Mouse (Mus musculus) CD4-positive naive resting alpha-beta T cell, adult 76 days (primary cell): ENCODE data around the gene Rnf224. TPM values are rescaled to one million over a fixed set of nuclear protein-coding genes. Genes with fewer than 3 reads are reported as not detected.

Source experiments
- total RNA-seq: library from RNA; stranded (reverse); gene quantifications from one replicate; pipeline ENCODE4 v1.2.4, GENCODE M21; 2023

Rnf224 gene
- total RNA-seq: not detected

DNA sequence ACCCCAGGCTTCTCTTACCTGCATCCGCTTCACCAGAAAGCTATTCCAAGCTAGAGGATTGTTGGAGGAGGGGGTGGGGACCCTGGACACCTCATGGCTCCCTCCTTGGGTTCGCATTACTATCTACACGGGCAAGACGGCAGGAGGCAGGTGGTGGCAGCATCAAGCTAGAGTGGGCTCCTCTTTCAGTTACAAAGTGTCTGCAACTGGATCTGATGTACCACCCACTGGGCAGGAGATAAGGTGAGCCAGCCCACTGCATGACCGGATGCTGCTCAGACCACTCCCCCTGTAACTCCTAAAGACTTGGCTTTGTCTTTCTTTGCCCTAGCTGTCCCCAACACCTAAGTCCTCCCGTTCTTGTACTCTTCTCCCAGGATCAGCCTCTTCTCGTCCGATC is at the start of gene Rnf224:
Gene Rnf224 (minus strand): TSS at position 174 of the 400 bp plus-strand sequence.

DNA sequence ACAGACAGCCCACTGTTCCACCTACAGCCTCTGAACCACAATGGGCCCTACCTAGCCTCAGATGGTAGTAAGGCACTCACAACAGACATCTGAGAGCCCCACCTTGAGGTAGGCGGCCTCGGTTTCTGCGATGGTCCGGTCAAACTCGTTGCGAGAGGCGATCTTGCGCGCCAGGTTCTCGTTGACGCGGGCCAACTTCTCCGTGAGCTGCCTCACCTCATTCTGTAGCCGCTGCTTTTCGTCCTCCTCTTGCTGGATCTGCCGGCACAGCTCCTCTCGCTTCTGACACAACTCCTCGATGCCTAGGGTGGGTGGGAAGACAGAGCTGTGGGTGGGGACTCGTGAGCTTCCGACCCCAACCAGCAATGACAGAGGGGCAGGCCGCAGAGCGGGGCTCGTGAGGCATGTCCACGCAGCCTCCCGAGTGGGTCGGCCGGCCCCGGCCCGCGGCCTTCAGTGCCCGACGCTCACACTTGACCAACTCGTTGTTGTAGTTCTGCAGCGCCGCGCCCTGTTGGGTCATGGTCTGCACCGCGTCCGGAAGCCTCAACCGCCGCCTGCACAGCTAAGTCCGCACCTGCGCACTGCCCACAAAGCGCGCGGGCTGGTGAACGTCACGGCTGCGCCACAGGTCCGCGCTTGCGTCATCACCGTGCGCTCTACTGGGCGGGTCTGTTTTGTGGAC is 35.4 kb upstream of the Rnf224 start, which contains the start of the genes Ssna1 and Anapc2:
Gene Ssna1 (minus strand): TSS at position 612 of the 685 bp plus-strand sequence.
Gene Anapc2 (plus strand): TSS at position 652 of the 685 bp plus-strand sequence.

DNA sequence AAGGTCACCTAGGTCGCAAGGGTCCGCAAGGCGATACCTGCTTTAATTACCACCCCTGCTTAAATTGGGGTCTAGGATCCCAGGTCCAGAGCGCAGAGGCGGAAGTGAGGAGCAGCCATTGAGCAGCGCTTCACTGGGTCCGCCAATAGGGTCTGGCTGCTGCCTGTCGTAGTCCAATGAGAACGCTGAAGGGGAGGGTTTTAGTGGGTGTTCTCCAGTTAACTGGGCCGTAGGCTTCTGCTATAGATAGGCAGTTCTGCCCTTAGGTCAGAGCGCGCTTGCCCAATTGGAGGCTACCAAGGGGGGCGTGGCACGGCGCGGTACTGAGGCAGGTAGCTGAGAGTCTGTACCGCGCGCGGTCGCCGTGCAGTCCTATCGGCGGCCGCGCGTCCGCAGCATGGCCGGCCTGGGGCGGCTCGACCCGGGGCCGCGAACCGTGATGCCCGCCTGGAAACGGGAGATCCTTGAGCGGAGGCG is 25.7 kb upstream of the Rnf224 start, which contains the start of gene Tprn:
Gene Tprn (plus strand): TSS at position 328 of the 477 bp plus-strand sequence.

DNA sequence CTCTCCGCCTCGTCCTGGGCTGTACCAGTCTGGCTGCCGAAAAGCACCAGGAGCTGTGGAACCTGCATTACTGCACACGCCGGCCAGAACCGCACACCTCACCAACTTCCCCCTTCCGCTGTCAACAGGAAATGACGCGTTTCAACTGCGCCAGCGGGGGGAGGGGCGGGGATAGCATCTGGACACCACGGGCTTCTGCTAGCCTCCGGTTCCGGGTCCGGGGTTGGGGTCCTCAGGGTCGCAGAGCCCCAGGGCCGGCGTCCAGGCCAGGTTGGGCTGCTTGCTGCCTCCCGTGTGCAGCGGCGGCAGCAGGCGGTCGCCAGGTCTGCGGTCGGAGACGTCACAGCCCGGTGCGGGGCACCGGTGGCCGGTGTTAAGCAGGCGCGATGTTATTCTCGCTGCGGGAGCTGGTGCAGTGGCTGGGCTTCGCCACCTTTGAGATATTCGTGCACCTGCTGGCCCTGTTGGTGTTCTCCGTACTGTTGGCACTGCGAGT is 18.7 kb upstream of the Rnf224 start, which contains the start of gene Tmem203:
Gene Tmem203 (plus strand): TSS at position 156 of the 496 bp plus-strand sequence.

DNA sequence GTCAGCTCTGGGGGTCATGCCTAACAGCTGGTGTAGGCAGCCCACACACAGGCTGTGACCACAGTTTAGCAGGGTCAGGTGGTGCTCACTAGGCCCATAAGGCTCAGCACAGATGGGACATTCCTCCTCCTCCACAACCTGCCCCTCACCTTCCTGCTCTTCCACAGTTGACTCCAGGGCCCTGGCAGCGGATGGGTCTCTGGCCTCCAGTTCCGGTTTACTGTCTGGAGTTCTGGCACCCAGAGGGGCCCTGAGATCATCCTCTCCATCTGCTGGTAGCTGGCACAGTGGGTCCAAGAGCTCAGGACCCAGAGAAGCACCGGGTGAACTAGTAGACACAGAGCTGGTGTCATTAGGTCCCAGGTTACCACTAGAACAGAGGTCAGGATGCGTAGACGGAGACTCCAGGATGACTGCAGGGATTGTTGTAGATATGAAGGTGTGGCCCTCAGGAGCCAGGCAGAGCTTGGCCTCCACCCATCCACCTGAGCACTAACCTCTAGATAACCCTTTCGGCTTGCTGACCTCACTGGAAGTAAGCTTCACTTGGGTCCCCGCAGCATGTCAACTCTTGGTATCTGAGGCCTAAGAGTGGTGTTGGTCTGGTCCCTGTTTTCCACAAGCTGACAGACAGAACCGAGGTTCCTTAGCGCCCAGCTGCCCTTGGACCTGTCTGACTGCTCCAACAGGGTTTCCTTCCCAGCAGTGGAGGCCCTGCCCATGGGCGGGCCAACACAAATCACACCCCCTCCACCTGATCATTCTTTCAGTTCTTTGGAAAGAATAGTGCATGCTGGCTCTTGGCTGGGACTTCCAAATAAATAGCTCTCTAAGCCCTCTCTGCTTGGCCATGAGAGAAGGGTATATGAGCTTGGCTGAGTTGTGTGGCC is 9.8 kb upstream of the Rnf224 start, which contains the start of gene AL732309.1:
Gene AL732309.1 (minus strand): TSS at position 681 of the 890 bp plus-strand sequence.

DNA sequence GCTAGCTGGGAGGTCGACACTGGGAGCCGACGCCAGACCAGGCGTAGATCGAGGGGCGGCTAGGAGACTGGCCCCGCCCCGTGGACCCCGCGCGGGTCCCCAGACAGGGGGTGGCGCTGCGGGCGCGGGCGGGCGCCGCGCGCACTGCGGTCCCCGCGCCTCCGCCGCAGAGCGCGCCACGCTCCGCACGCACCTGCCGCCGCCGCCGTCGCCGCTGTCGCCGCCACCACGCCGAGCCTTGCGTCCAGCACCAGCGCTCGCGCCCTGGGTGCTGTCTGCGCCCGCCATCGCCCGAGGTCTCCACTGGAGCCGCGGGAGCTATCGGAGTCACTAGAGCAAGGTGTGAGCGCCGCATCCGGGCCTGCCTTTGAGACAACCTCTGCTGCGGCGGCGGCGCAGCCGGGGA is 5.5 kb upstream of the Rnf224 start, which contains the start of the genes Rnf208 and Cysrt1:
Gene Rnf208 (plus strand): TSS at position 155 of the 406 bp plus-strand sequence.
Gene Cysrt1 (minus strand): TSS at position 352 of the 406 bp plus-strand sequence.

DNA sequence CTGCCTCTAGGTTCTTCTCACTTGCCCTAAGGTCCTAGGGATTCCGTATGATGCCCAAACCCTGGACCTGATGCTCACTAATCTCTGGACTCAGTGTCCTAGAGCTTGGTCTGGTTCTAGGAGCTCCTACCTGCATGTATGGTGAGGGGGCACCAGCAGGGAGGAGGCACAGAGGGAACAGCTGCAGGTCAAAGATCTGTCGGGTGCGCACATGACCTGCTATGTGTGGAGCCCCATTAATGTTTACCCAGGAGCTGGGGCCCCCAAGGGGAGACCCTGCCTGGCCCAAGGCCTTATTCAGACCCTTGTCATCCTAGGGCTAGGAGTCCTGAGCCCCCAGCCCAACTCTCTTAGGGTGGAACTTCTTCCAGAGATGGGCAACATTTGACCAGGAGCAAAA is 2.5 kb downstream of the Rnf224 start, which contains the start of gene Slc34a3:
Gene Slc34a3 (minus strand): TSS at position 315 of the 400 bp plus-strand sequence.

DNA sequence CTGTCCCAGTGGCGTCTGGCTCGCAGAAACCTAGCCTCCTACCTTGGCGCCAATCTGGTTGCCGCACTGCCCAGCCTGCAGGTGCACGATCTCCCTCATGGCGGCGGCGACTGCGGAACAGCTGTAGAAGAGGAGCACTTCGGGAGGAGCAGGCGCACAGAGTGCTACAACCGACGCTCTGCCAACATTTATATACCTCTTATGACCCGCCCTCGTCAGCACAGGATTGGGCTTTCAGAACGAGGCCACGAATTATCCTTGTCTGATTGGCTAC is 12.2 kb downstream of the Rnf224 start, which contains the start of gene Tubb4b:
Gene Tubb4b (minus strand): TSS at position 211 of the 274 bp plus-strand sequence.

DNA sequence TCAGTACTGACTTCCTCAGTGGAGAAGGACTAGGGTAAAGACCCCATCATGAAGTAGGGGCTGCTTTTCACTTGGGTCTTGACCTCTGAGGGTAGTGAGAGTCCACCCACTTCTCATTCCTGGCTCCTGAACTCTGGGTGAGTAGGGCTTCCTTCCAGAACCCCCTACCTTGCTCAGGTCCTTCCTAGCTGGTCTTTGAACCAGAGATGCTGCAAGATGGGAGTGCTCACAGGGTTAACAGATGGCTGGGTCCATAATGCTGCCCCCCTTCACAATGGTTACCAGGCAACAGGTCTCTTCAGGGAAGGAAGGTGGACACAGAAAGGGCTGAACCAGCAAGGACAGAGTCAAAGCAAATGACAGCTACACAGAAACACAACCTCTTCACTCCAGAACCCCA is 18.1 kb downstream of the Rnf224 start, which contains the start of gene Fam166a:
Gene Fam166a (plus strand): TSS at position 301 of the 400 bp plus-strand sequence.

DNA sequence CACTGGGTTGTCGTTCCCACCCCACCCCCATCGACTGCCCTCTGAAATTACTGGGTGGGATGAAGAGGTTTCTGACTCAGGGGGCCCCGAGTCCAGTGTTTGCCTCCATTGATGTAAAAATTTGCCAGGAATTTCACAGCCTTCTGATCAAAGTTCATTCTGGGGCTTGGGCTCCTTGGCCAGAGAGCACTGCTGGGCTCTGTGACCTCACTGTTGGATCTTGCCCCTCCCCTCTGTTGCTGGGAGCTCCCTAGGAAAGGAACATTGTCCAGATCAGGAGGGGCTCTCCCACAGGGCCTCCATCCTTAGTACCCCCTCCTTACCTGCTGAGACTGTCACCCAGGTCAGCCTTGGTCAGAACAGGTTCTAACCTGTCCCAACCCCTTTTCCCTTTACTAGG is 22.1 kb downstream of the Rnf224 start, which contains the start of gene Stpg3:
Gene Stpg3 (minus strand): TSS at position 194 of the 400 bp plus-strand sequence.

DNA sequence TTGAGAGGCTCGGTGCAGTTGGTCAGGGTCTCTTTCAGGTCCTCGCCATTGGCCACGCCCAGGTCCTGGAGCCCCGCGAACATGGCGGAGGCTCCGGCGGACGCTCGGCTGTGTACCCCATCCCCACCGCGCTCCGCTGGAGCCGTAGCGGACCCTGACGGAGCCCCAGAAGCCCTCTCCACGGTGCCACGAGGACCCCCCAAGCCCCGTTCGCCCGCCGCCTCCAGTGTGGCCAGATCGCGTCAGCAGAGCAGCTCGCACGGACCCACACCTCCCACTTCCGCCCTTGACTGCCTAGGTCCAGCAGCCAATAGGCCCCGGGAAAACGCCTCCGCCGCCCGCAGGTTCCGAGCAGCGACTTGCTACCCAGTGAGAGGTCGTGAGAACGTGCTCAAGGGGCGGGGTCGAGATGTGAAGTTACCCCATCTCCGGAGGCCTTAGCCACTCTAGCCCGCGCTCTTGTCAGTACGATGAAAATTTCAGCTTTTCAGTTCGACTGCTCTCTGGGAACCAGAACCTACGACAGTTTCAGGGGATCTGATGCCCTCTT is 25.4 kb downstream of the Rnf224 start, which contains the start of gene Nelfb:
Gene Nelfb (minus strand): TSS at position 369 of the 550 bp plus-strand sequence.

DNA sequence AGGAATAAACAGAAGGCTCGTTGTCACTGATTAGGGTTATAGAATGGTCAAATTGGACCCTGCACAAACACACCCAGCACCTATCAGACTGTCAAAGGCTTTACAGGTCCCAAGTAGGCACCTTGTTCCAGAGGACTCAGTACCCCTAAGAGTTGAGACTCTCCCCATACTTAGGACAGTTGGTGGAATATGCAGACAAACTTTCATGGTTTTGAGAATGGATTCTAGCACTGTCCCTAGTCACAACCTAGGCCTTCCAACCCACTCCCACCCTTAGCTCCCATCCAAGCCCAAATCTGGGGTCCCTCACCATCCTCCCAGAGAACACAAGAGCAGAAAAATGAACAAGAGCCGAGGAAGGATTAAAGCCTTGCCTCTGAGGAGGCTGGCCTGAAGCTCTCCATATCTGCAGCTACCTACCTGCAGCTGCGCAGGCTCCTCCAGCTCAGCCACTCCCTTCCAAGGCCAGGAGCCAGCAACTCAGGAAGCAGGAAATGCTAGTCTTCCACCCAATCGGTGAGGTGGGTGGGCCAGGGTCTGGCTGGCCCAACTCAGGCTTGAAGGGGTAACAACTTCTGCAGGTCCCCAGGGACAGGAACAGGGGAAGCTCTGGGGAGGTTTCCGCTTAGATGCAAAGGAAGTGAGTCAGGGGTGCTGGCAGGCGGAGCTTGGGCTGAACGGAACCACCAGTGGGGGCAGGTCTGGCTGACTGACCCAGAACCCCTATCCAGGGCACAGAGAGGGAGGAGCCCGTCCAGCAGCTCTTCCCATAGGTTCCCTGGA is 40.2 kb downstream of the Rnf224 start, which contains the start of gene Tor4a:
Gene Tor4a (minus strand): TSS at position 715 of the 783 bp plus-strand sequence.

Other genes with a start within 250 kb of the Rnf224 start
- gene Nsmf, start 182.4 kb downstream of the Rnf224 start, total RNA-seq: 29.2 TPM
- gene Entpd8, start 156.5 kb downstream of the Rnf224 start, total RNA-seq: not detected
- gene Noxa1, start 141.6 kb downstream of the Rnf224 start, total RNA-seq: not detected
- 7.0 TPM for gene Nrarp, start 56.0 kb downstream of the Rnf224 start, total RNA-seq
- gene Tor4a, start 39.9 kb downstream of the Rnf224 start, total RNA-seq: 14.4 TPM
- gene Nelfb, start 25.3 kb downstream of the Rnf224 start, total RNA-seq: 53.8 TPM
- gene Stpg3, start 22.1 kb downstream of the Rnf224 start, total RNA-seq: not detected
- gene Fam166a, start 18.0 kb downstream of the Rnf224 start, total RNA-seq: not detected
- 103 TPM for gene Tubb4b, start 12.1 kb downstream of the Rnf224 start, total RNA-seq
- gene Slc34a3, start 2.4 kb downstream of the Rnf224 start, total RNA-seq: not detected
- 0.50 TPM for gene Rnf208, start 5.5 kb upstream of the Rnf224 start, total RNA-seq
- not detected for gene Cysrt1, start 5.7 kb upstream of the Rnf224 start, total RNA-seq
- 12.5 TPM for gene AL732309.1, start 10.1 kb upstream of the Rnf224 start, total RNA-seq
- gene Tmem203, start 18.7 kb upstream of the Rnf224 start, total RNA-seq: 19.2 TPM
- gene Tprn, start 25.8 kb upstream of the Rnf224 start, total RNA-seq: 19.1 TPM
- gene Ssna1, start 35.7 kb upstream of the Rnf224 start, total RNA-seq: 29.1 TPM
- gene Anapc2, start 35.7 kb upstream of the Rnf224 start, total RNA-seq: 100 TPM
- not detected for gene Tmem210, start 51.4 kb upstream of the Rnf224 start, total RNA-seq
- not detected for gene Lrrc26, start 53.1 kb upstream of the Rnf224 start, total RNA-seq
- gene Grin1, start 82.4 kb upstream of the Rnf224 start, total RNA-seq: not detected
- gene Man1b1, start 95.6 kb upstream of the Rnf224 start, total RNA-seq: 44.3 TPM
- gene Dpp7, start 119.6 kb upstream of the Rnf224 start, total RNA-seq: 16.8 TPM
- gene Uap1l1, start 128.9 kb upstream of the Rnf224 start, total RNA-seq: 5.7 TPM
- gene Sapcd2, start 135.5 kb upstream of the Rnf224 start, total RNA-seq: 1.1 TPM
- gene Entpd2, start 159.1 kb upstream of the Rnf224 start, total RNA-seq: not detected
- 2.2 TPM for gene Npdc1, start 162.6 kb upstream of the Rnf224 start, total RNA-seq
- gene Fut7, start 186.5 kb upstream of the Rnf224 start, total RNA-seq: 0.67 TPM
- gene Abca2, start 191.9 kb upstream of the Rnf224 start, total RNA-seq: 67.3 TPM
- not detected for gene Clic3, start 220.1 kb upstream of the Rnf224 start, total RNA-seq
- gene Paxx, start 224.3 kb upstream of the Rnf224 start, total RNA-seq: 74.0 TPM
- not detected for gene Ptgds, start 233.3 kb upstream of the Rnf224 start, total RNA-seq